Mouse (Mus musculus) lung, embryonic 16.5 days (tissue): ENCODE measurements around the gene Arhgap23. TPM values are rescaled to one million over a fixed set of nuclear protein-coding genes. Genes with fewer than 3 reads are reported as not detected.

Experiments
- ATAC-seq: fragments of 200-750 bp; cut with Nextera tagmentation; 2 replicates; pipeline ENCODE4 v1.8.0; 2017; ENCODE audit warnings: low read depth, mild to moderate bottlenecking, moderate library complexity
- H3K27ac ChIP-seq: fragments of 300-500 bp; sonication (generic); 2 replicates; pipeline ENCODE4 v1.5.1; 2014; ENCODE audit warnings: mild to moderate bottlenecking, control low read depth, low read length
- H3K27me3 ChIP-seq: fragments of 300-500 bp; sonication (generic); 2 replicates; pipeline ENCODE4 v1.6.1; 2014; ENCODE audit warnings: low read depth, low read length, mixed read lengths; ENCODE audit not compliant: control insufficient read depth, insufficient read depth
- H3K36me3 ChIP-seq: fragments of 300-500 bp; sonication (generic); 2 replicates; pipeline ENCODE4 v1.6.1; 2014; ENCODE audit warnings: low read length; ENCODE audit not compliant: control insufficient read depth, insufficient read depth
- H3K4me1 ChIP-seq: fragments of 300-500 bp; sonication (generic); replicated peaks from 2 replicates; pipeline ENCODE4 v1.6.1; 2014; ENCODE audit warnings: low read length, mixed read lengths; ENCODE audit not compliant: control insufficient read depth, insufficient read depth
- H3K4me2 ChIP-seq: fragments of 300-500 bp; sonication (generic); 2 replicates; pipeline ENCODE4 v1.6.1; 2014; ENCODE audit warnings: low read depth, low read length, control low read depth
- H3K4me3 ChIP-seq: fragments of 300-500 bp; sonication (generic); 2 replicates; pipeline ENCODE4 v1.5.1; 2014; ENCODE audit warnings: mild to moderate bottlenecking, low read length, control low read depth
- H3K9ac ChIP-seq: fragments of 300-500 bp; sonication (generic); 2 replicates; pipeline ENCODE4 v1.6.1; 2014; ENCODE audit warnings: low read length, control low read depth
- H3K9me3 ChIP-seq: fragments of 300-500 bp; sonication (generic); 2 replicates; pipeline ENCODE4 v1.6.1; 2016; ENCODE audit warnings: low read length; ENCODE audit not compliant: control insufficient read depth
- WGBS: fragments of 180-500 bp; shearing (Covaris S2); extraction: QIAGEN DNeasy Blood & Tissue Kit; methylation state at CpG from one replicate; pipeline ENCODE4 v1.1.7; 2014; 5-methylcytosine and 5-hydroxymethylcytosine counted together
- polyA plus RNA-seq: library from polyadenylated mRNA; unstranded; fragments of >200 nt; fragmentation: Nextera tagmentation; extraction: Ambion mirVana; gene quantifications from 2 replicates; pipeline ENCODE4 v1.2.1, GENCODE M21; 2015

Gene Arhgap23
- polyA plus RNA-seq, 1 experiment from 2014 or later: 5.2 TPM

DNA sequence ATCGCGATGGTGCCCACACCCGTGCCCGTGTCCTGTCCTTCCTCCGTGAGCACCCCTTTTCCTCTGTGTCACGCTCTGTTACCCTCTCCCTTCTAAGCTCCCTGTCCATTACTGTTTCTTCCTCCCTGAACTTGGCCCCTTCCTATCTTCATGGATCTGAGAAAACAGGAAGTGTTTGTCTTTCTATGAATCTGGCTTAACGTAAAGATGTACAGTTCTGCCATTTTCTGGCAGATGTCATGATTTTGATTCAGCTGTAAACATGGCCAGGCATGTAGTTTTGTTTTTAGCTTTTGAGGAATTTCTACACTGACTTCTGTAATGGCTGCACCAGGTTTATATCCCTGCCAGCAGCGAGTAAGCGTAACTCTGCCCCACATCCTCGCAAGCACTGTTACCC, 63.8 kb downstream of the Arhgap23 start:
- Histone ChIP-seq H3K4me3 (no peak overlapping the region), H3K27ac (no peak overlapping the region), H3K9me3 (no peaks in the 10 kb centered on the region), H3K36me3 (peaks cover 37% of the 10 kb centered on the region), H3K4me2 (no peak overlapping the region), H3K9ac (no peak overlapping the region), H3K4me1 (no peaks in the 10 kb centered on the region), H3K27me3 (no peaks in the 10 kb centered on the region)
- WGBS: 84% methylated on average over 10 of the region's 10 CpGs
- ATAC-seq: no peak

DNA sequence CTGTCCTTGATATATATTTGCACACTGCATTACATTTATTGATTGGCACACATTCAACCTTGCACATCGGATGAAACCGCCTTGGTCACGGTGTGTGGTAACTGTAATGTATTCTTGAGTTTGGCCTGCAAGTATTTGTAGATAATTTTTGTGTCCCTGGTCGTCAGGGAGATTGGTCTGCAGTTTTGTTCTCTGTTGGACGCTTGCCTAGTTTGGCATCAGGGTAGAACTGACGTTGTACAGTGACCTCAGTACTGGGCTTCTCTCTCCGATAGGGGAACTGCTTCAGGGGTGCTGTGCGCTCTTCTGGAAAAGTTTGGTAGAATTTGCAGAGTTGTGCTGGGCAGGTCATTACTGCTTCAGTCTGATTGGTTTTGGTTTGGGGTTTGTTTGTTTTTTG, 64.5 kb downstream of the Arhgap23 start:
- H3K4me2 ChIP-seq: no peak overlapping the region
- H3K36me3 ChIP-seq: peaks cover 38% of the 10 kb centered on the region

GRCm38 (mm10) chr11:97485661-97486060, 70.3 kb downstream of the Arhgap23 start:
- Histone ChIP-seq H3K27me3 (no peaks in the 10 kb centered on the region), H3K9ac (no peak overlapping the region), H3K4me2 (no peak overlapping the region), H3K27ac (no peak overlapping the region), H3K9me3 (no peaks in the 10 kb centered on the region), H3K4me1 (no peaks in the 10 kb centered on the region), H3K36me3 (peaks cover 11% of the 10 kb centered on the region), H3K4me3 (no peak overlapping the region)
- ATAC-seq: no peak
- 75% methylated on average over 8 of the region's 8 CpGs for WGBS

More for the DNA sequence above, 64.5 kb downstream of the Arhgap23 start:
- Histone ChIP-seq H3K9ac (no peak overlapping the region), H3K27me3 (no peaks in the 10 kb centered on the region), H3K27ac (no peak overlapping the region), H3K4me1 (no peaks in the 10 kb centered on the region), H3K4me3 (no peak overlapping the region), H3K9me3 (no peaks in the 10 kb centered on the region)
- WGBS: 75% methylated on average over 8 of the region's 8 CpGs
- no peak for ATAC-seq

DNA sequence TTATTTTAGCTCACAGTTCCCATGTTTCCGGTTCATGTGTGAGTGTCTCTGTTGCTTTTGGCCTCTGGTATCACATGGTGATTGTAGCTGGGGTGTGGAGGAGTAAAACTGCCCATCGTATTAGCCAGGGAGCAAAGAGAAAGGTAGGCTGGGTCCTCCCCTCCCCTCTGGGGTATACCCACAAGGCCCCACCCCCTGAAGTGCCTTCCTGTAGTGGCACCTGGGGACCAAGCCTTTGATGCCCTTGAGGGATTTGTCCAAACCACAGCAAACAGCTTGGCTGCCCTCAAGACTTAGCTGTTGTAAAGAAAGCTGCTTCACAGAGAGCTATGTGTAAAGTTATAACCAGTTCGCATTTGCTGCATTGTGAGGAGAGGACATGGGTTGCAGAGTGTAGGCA, 72.3 kb downstream of the Arhgap23 start:
- H3K9me3 ChIP-seq: no peaks in the 10 kb centered on the region
- 50% methylated on average over 3 of the region's 3 CpGs for WGBS

GRCm38 (mm10) chr11:97489589-97490324, 74.4 kb downstream of the Arhgap23 start:
- H3K27me3 ChIP-seq: no peaks in the 10 kb centered on the region
- no peaks in the 10 kb centered on the region for H3K9me3 ChIP-seq
- no peak overlapping the region for H3K27ac ChIP-seq
- no peak overlapping the region for H3K4me2 ChIP-seq
- H3K9ac ChIP-seq: no peak overlapping the region
- H3K36me3 ChIP-seq: peaks cover 20% of the 10 kb centered on the region
- WGBS: 34% methylated on average over 16 of the region's 16 CpGs
- H3K4me1 ChIP-seq: no peaks in the 10 kb centered on the region
- H3K4me3 ChIP-seq: no peak overlapping the region
- ATAC-seq: peak; percentile 57; the same call in 1 of the 2 replicates

More for the DNA sequence above, 72.3 kb downstream of the Arhgap23 start:
- ATAC-seq: no peak
- Histone ChIP-seq H3K36me3 (peaks cover 21% of the 10 kb centered on the region), H3K9ac (no peak overlapping the region), H3K4me1 (no peaks in the 10 kb centered on the region), H3K4me3 (no peak overlapping the region), H3K27ac (no peak overlapping the region), H3K27me3 (no peaks in the 10 kb centered on the region), H3K4me2 (no peak overlapping the region)

- Histone ChIP-seq H3K27me3 (no peaks in the 10 kb centered on the region), H3K4me1 (no peaks in the 10 kb centered on the region), H3K36me3 (peaks cover 21% of the 10 kb centered on the region), H3K4me3 (no peak overlapping the region), H3K4me2 (no peak overlapping the region), H3K9me3 (no peaks in the 10 kb centered on the region), H3K27ac (no peak overlapping the region), H3K9ac (no peak overlapping the region)
- 77% methylated on average over 10 of the region's 10 CpGs for WGBS
- no peak for ATAC-seq
These were observed 76.3 kb downstream of the Arhgap23 start for GRCm38 (mm10) chr11:97491640-97492039.

- ATAC-seq: no peak
- WGBS: 89% methylated on average over 3 of the region's 3 CpGs
- Histone ChIP-seq H3K4me2 (no peak overlapping the region), H3K36me3 (peaks cover 23% of the 10 kb centered on the region), H3K27me3 (no peaks in the 10 kb centered on the region), H3K9ac (no peak overlapping the region), H3K27ac (no peak overlapping the region), H3K9me3 (no peaks in the 10 kb centered on the region), H3K4me3 (no peak overlapping the region), H3K4me1 (no peaks in the 10 kb centered on the region)
These were observed 77.5 kb downstream of the Arhgap23 start for GRCm38 (mm10) chr11:97492836-97493235.

DNA sequence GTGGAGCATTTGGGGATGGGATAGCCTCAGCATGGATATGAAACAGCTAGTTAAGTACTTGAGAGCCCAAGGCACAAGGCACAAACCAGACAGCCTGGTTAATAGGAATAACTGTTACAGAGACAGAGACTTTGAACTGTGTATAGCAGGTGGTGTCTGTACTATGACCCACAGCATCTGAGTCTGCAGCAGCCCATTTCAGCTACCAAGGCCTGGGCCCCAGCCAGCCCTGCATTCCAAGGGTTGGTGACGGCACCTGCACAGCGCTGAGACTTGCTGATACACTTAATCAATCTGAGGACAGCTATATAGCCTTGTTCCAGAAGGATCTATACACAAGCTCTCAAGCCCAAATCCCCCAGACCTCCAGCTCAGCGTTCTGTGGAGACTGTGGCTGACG, 82.2 kb downstream of the Arhgap23 start:
- no peak overlapping the region for H3K27ac ChIP-seq
- no peak overlapping the region for H3K9ac ChIP-seq
- H3K4me1 ChIP-seq: peaks cover 5% of the 10 kb centered on the region; the same call in 1 of the 2 replicates
- WGBS: 95% methylated on average over 4 of the region's 4 CpGs
- no peaks in the 10 kb centered on the region for H3K9me3 ChIP-seq
- no peak for ATAC-seq
- H3K27me3 ChIP-seq: peaks cover 13% of the 10 kb centered on the region; the same call in 1 of the 2 replicates
- no peak overlapping the region for H3K4me2 ChIP-seq
- peaks cover 12% of the 10 kb centered on the region for H3K36me3 ChIP-seq
- no peak overlapping the region for H3K4me3 ChIP-seq

DNA sequence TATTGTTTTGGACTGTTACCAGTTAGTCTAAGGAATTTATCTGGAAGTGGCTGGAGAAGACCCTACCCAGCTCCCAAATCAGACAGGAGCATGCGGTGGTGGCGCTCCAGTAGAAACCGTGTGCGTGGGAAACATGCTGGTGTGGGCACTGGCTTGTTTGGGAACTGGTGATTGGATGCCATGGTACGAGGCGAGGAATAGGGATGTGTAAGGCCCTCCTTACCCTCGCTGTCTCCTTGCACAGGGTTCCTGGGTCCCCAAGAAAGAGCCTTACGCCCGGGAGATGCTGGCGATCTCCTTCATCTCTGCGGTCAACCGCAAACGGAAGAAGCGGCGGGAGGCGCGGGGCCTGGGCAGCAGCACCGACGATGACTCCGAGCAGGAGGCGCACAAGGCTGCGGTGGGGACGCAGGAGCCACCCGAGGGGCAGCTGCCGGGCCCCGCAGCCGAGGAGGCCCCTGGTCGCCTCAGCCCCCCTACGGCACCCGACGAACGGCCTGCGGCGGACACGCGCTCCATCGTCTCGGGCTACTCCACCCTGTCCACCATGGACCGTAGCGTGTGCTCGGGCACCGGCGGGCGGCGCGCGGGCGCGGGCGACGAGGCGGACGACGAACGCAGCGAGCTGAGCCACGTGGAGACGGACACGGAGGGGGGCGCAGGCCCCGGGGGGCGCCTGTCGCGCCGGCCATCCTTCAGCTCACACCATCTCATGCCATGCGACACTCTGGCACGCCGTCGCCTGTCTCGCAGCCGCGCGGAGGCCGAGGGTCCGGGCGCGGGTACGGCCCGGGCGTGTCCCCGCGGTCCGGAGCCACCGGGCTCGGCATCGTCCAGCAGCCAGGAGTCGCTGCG, 84.8 kb downstream of the Arhgap23 start, which contains the start of gene 4933428G20Rik:
TSS of gene 4933428G20Rik (minus strand) at position 476 of the 855 bp plus-strand sequence.
- peak; percentile 20; the same call in 1 of the 2 replicates for ATAC-seq
- 28% methylated on average over 87 of the region's 88 CpGs for WGBS
- H3K4me2 ChIP-seq: peak within 1 kb of the TSS; percentile 46
- peaks cover 4% of the 10 kb centered on the region; the same call in 1 of the 2 replicates for H3K36me3 ChIP-seq
- H3K4me1 ChIP-seq: peaks cover 5% of the 10 kb centered on the region; the same call in 1 of the 2 replicates
- H3K27me3 ChIP-seq: peaks cover 13% of the 10 kb centered on the region; the same call in 1 of the 2 replicates
- no peaks in the 10 kb centered on the region for H3K9me3 ChIP-seq
- H3K9ac ChIP-seq: peak within 1 kb of the TSS; percentile 17; the same call in 1 of the 2 replicates
- peak within 1 kb of the TSS; percentile 25 for H3K4me3 ChIP-seq
- H3K27ac ChIP-seq: no peak within 1 kb of the TSS
